Mouse (Mus musculus) megakaryocyte, embryonic 14.5 days (primary cell): ENCODE data around the gene Colec11.

Source experiments
- FLI1 ChIP-seq: IDR thresholded peaks from 2 replicates; pipeline ENCODE4 v1.6.1; 2012; ENCODE audit warnings: low read length, inconsistent platforms, mixed read lengths
- GATA1 ChIP-seq: IDR thresholded peaks from 3 replicates; pipeline ENCODE4 v1.6.1; 2012; ENCODE audit warnings: mixed read lengths, low read length, inconsistent platforms, borderline replicate concordance

GRCm38 (mm10) chr12:28649141-28650110, 26.2 kb upstream of the Colec11 start, which contains the start of gene Rnaseh1:
- TF ChIP-seq GATA1 (no peak), FLI1 (no peak; the same call in 1 of the 2 replicates)
